In the genomic region with DNA sequence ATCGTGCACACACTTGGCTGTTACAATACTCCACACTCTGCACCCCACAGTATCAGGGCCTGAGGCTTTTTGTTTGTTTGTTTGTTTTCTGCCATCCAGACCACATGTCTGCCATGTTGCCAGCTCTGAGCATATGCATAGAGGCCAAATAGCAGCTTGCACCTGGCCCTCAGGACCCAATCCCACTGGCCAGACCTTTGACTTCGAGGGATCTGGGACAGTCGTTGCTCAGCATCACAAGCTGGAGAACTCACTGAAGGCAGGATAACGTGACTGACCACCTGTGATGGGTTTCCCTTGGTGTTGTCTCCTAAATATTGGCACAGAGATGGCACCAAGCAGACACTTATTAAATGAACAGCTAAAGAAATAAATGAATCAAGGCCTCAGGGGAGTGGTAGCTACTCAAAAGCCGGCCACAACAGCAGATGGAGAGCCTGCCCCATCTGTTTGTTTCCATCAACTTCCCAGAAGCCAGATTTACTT, we compare ENCODE assay signal across 15 mouse cellular contexts.
DNase-seq lines count a peak whose midpoint lies in the region; ATAC-seq and TF ChIP-seq lines count a peak whose summit lies in the region.
"Had no signal": no experiment of that assay in that cellular context is flagged by ENCODE, and none has a peak within 500 bp of the region (broad histone marks: within the 10 kb centered on the region; RNA-seq: fewer than 3 reads in every experiment).

No protein-coding gene starts in this region.

- no peak for TF ChIP-seq CTCF in C2C12 (IDR thresholded peaks at IDR 0.05; ENCODE audit: control insufficient read depth, insufficient read depth, insufficient read length)
- no peak for TF ChIP-seq CTCF in cerebellum, adult 2 months (IDR thresholded peaks at IDR 0.05; ENCODE audit: borderline replicate concordance, insufficient read depth, low read depth, low read length)
- no peak for TF ChIP-seq CTCF in hindbrain, postnatal 0 days (IDR thresholded peaks at IDR 0.05; ENCODE audit: low read depth)

- no peaks in the 10 kb centered on the region for H3K36me3 ChIP-seq in forebrain, embryonic 14.5 days (ENCODE audit: control insufficient read depth, insufficient read depth, low read length)
- H3K36me3 ChIP-seq in forebrain, embryonic 10.5 days (replicated peaks), result no peaks in the 10 kb centered on the region
- no peaks in the 10 kb centered on the region for H3K36me3 ChIP-seq in C2C12 (ENCODE audit: control insufficient read depth, insufficient read depth)
- no peaks in the 10 kb centered on the region for H3K36me3 ChIP-seq in hindbrain, postnatal 0 days (ENCODE audit: insufficient read depth, low read length)

- H3K4me1 ChIP-seq in forebrain, embryonic 14.5 days (ENCODE audit: control insufficient read depth, insufficient read depth, low read length), result no peaks in the 10 kb centered on the region
- no peaks in the 10 kb centered on the region for H3K4me1 ChIP-seq in forebrain, embryonic 10.5 days
- no peaks in the 10 kb centered on the region for H3K4me1 ChIP-seq in cerebellum, adult 2 months (ENCODE audit: control insufficient read depth, insufficient read depth, low read length)
- no peaks in the 10 kb centered on the region; the same call in 1 of the 2 replicates for H3K4me1 ChIP-seq in hindbrain, postnatal 0 days (ENCODE audit: insufficient read depth, low read length)

- intact Hi-C loops in gastrocnemius, postnatal 36 days (cut with DNase I), result no loop called here

- no peak overlapping the region for H3K27ac ChIP-seq in forebrain, embryonic 14.5 days (ENCODE audit: low read depth, low read length)
- H3K27ac ChIP-seq in forebrain, embryonic 10.5 days, result no peak overlapping the region
- H3K27ac ChIP-seq in cerebellum, adult 2 months (ENCODE audit: insufficient read depth, low read length), result no peak overlapping the region
- no peak overlapping the region for H3K27ac ChIP-seq in hindbrain, postnatal 0 days

- H3K4me3 ChIP-seq in forebrain, embryonic 14.5 days (ENCODE audit: low read depth, low read length), result no peak overlapping the region
- H3K4me3 ChIP-seq in forebrain, embryonic 10.5 days, result no peak overlapping the region
- H3K4me3 ChIP-seq in C2C12 (ENCODE audit: insufficient read depth, poor library complexity, severe bottlenecking), result no peak overlapping the region
- no peak overlapping the region for H3K4me3 ChIP-seq in cerebellum, adult 2 months (replicated peaks; ENCODE audit: insufficient read depth, low read depth, low read length)
- no peak overlapping the region for H3K4me3 ChIP-seq in hindbrain, postnatal 0 days (ENCODE audit: low read length)

- H3K9ac ChIP-seq in forebrain, embryonic 14.5 days (ENCODE audit: low read length), result no peak overlapping the region
- no peak overlapping the region for H3K9ac ChIP-seq in hindbrain, postnatal 0 days (replicated peaks; ENCODE audit: low read length)
- H3K9ac ChIP-seq: lung, embryonic 14.5 days had no signal

- DNase-seq in forebrain, embryonic 14.5 days (ENCODE audit: low spot score), result peak; percentile 71
- no peak for DNase-seq in forebrain, embryonic 10.5 days (ENCODE audit: extremely low spot score, low spot score)
- DNase-seq in cerebellum, adult 2 months, result peak; percentile 15 to 48
- DNase-seq in hindbrain, postnatal 0 days (ENCODE audit: low spot score), result peak; percentile 81
- no peak for DNase-seq in heart, adult 8-10 months (ENCODE audit: low spot score)
- DNase-seq in ovary, postnatal 36 days (ENCODE audit: low spot score), result no peak
- DNase-seq in gastrocnemius, postnatal 36 days, result no peak
- DNase-seq: adrenal gland, postnatal 36 days; heart, adult 18-20 months; kidney, postnatal 14 days; liver; lung, embryonic 14.5 days; right cerebral cortex, postnatal 25 days had no signal

- no peaks in the 10 kb centered on the region for H3K27me3 ChIP-seq in forebrain, embryonic 14.5 days (replicated peaks; ENCODE audit: control insufficient read depth, insufficient read depth, low read length)
- H3K27me3 ChIP-seq in forebrain, embryonic 10.5 days (ENCODE audit: poor library complexity, severe bottlenecking), result no peaks in the 10 kb centered on the region
- no peaks in the 10 kb centered on the region for H3K27me3 ChIP-seq in C2C12 (ENCODE audit: control insufficient read depth, insufficient read depth, insufficient read length)
- no peaks in the 10 kb centered on the region for H3K27me3 ChIP-seq in cerebellum, adult 2 months (ENCODE audit: control insufficient read depth, insufficient read depth, low read length)
- no peaks in the 10 kb centered on the region; the same call in 1 of the 2 replicates for H3K27me3 ChIP-seq in hindbrain, postnatal 0 days (ENCODE audit: insufficient read depth, low read length)

- ATAC-seq in forebrain, embryonic 14.5 days, result peak; percentile 74; the same call in 1 of the 2 replicates
- peak; percentile 67 for ATAC-seq in hindbrain, postnatal 0 days
- ATAC-seq: intestine, postnatal 0 days had no signal

- H3K9me3 ChIP-seq in forebrain, embryonic 14.5 days (replicated peaks; ENCODE audit: control insufficient read depth, low read length), result no peaks in the 10 kb centered on the region
- H3K9me3 ChIP-seq in forebrain, embryonic 10.5 days, result no peaks in the 10 kb centered on the region
- no peaks in the 10 kb centered on the region for H3K9me3 ChIP-seq in hindbrain, postnatal 0 days (ENCODE audit: low read length)

- H3K79me3 ChIP-seq in C2C12 (ENCODE audit: low read depth), result no peaks in the 10 kb centered on the region

- H3K4me2 ChIP-seq in forebrain, embryonic 14.5 days (ENCODE audit: low read length), result no peak overlapping the region
- H3K4me2 ChIP-seq in hindbrain, postnatal 0 days (ENCODE audit: low read depth, low read length), result no peak overlapping the region
- H3K4me2 ChIP-seq: lung, embryonic 14.5 days had no signal

- H3ac ChIP-seq in C2C12 (ENCODE audit: control insufficient read depth, insufficient read length, low read depth), result no peak overlapping the region

- no peak for TF ChIP-seq POLR2A in cerebellum, adult 2 months (IDR thresholded peaks at IDR 0.05; ENCODE audit: borderline replicate concordance, insufficient read depth, low read length)

- H3K79me2 ChIP-seq in C2C12 (ENCODE audit: control insufficient read depth, insufficient read depth), result no peaks in the 10 kb centered on the region

- 72% methylated on average over 5 of the region's 5 CpGs for WGBS in forebrain, embryonic 14.5 days
- WGBS in forebrain, embryonic 10.5 days, result 88% methylated on average over 5 of the region's 5 CpGs
- 13% methylated on average over 5 of the region's 5 CpGs for WGBS in cerebellum, adult 2 months
- 39% methylated on average over 5 of the region's 5 CpGs for WGBS in hindbrain, postnatal 0 days

TF ChIP-seq in C2C12, 6 proteins besides CTCF, POLR2A, EP300 and RAD21:
- TF ChIP-seq FOSL1 (IDR thresholded peaks at IDR 0.05; ENCODE audit: insufficient read depth, low read length, poor library complexity, severe bottlenecking), result no peak
- TF ChIP-seq MYOD1 (IDR thresholded peaks at IDR 0.05; ENCODE audit: control insufficient read depth, insufficient read length, low read depth), result peak; percentile 80
TF ChIP-seq in C2C12: peak in this region for 1.

Comparison
In these comparisons a context has a peak if more than half of its experiments do, and no peak if none do; other contexts are left out.
1. DNase-seq: peak in forebrain, embryonic 14.5 days (single experiment), cerebellum, adult 2 months (2 of 2) and hindbrain, postnatal 0 days (single experiment); none in forebrain, embryonic 10.5 days (single experiment), heart, adult 8-10 months (single experiment), ovary, postnatal 36 days (single experiment) and gastrocnemius, postnatal 36 days (0 of 2).